Mouse (Mus musculus): ENCODE data around the gene Pde10a.

Gene Pde10a

GRCm38 (mm10) chr17:8525225-8525721 is at the start of gene Pde10a:
TSS of gene Pde10a (plus strand) at chr17:8525372.
- in situ Hi-C loops (cut with MboI, MseI), result no loop called here

GRCm38 (mm10) chr17:8478554-8478953 is 46.6 kb upstream of the Pde10a start:
- in situ Hi-C loops (cut with MboI, MseI), result loop anchor here (5.0 kb wide), 1 partner anchor 59 kb away; no protein-coding TSS in a partner anchor

GRCm38 (mm10) chr17:8479493-8480128 is 45.6 kb upstream of the Pde10a start:
- in situ Hi-C loops (cut with MboI, MseI), result loop anchor here (5.0 kb wide), 1 partner anchor 58 kb away; no protein-coding TSS in a partner anchor

GRCm38 (mm10) chr17:8481797-8482196 is 43.4 kb upstream of the Pde10a start:
- in situ Hi-C loops (cut with MboI, MseI), result no loop called here

- in situ Hi-C loops (cut with MboI, MseI), result no loop called here
Measured at GRCm38 (mm10) chr17:8482876-8483275, 42.3 kb upstream of the Pde10a start.

- in situ Hi-C loops (cut with MboI, MseI), result no loop called here
Measured at GRCm38 (mm10) chr17:8484246-8484645, 40.9 kb upstream of the Pde10a start.

- in situ Hi-C loops (cut with MboI, MseI), result no loop called here
Measured at GRCm38 (mm10) chr17:8485146-8485545, 40.0 kb upstream of the Pde10a start.

- in situ Hi-C loops (cut with MboI, MseI), result no loop called here
Measured at GRCm38 (mm10) chr17:8487824-8488223, 37.3 kb upstream of the Pde10a start.

- in situ Hi-C loops (cut with MboI, MseI), result no loop called here
Measured at GRCm38 (mm10) chr17:8490971-8491370, 34.2 kb upstream of the Pde10a start.

- in situ Hi-C loops (cut with MboI, MseI), result no loop called here
Measured at GRCm38 (mm10) chr17:8493461-8493860, 31.7 kb upstream of the Pde10a start.

- in situ Hi-C loops (cut with MboI, MseI), result no loop called here
Measured at GRCm38 (mm10) chr17:8498151-8498550, 27.0 kb upstream of the Pde10a start.

- in situ Hi-C loops (cut with MboI, MseI), result no loop called here
Measured at GRCm38 (mm10) chr17:8498655-8499054, 26.5 kb upstream of the Pde10a start.

- in situ Hi-C loops (cut with MboI, MseI), result no loop called here
Measured at GRCm38 (mm10) chr17:8499564-8500117, 25.5 kb upstream of the Pde10a start.

GRCm38 (mm10) chr17:8504381-8504780 is 20.8 kb upstream of the Pde10a start:
- in situ Hi-C loops (cut with MboI, MseI), result no loop called here

GRCm38 (mm10) chr17:8505669-8506426 is 19.3 kb upstream of the Pde10a start:
- in situ Hi-C loops (cut with MboI, MseI), result no loop called here

GRCm38 (mm10) chr17:8506726-8507125 is 18.4 kb upstream of the Pde10a start:
- in situ Hi-C loops (cut with MboI, MseI), result no loop called here

- in situ Hi-C loops (cut with MboI, MseI), result no loop called here
Measured at GRCm38 (mm10) chr17:8507654-8508053, 17.5 kb upstream of the Pde10a start.

GRCm38 (mm10) chr17:8508305-8509141 is 16.6 kb upstream of the Pde10a start:
- in situ Hi-C loops (cut with MboI, MseI), result no loop called here

GRCm38 (mm10) chr17:8516006-8516405 is 9.2 kb upstream of the Pde10a start:
- in situ Hi-C loops (cut with MboI, MseI), result no loop called here

- in situ Hi-C loops (cut with MboI, MseI), result no loop called here
Measured at GRCm38 (mm10) chr17:8523986-8524385, 1.2 kb upstream of the Pde10a start.

GRCm38 (mm10) chr17:8524387-8525165 is 596 bp upstream of the Pde10a start:
- in situ Hi-C loops (cut with MboI, MseI), result no loop called here

Data from T-helper 1 cell (primary cell).